Comparison of ENCODE assay signal across 8 mouse cellular contexts in the genomic region with DNA sequence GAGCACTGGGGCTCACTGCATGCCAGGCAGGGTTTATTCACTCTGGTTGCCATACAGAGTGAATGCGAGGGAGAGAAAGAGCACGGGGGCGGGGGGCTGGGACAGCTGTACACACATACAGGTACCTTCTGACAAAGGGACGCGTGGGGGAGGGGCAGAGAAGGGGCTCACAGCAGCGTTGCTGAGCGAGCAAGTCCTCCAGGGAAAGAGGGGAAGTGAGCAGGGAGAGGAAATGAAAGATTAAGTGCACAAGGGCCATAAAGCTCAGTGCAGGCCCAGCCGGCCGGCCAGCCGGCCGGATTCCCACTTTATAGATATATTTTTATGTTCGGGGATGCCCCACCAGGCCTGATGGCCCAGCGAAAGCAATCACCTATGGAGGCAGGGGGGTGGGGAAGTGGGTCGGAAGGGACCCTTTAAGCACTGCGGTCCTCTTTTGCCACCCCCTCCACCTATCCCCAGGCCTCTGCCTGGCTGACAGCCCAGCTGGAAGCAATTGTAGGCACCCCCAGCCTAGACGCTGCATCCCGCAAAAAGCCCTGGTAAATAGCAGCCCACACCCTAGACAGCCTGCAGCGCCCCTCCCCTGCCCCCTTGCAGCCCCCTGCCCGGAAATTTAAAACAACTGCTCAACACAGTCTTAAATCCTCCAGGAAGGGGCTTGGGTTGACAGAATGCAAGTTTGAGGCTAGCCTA. TPM values are rescaled to one million over a fixed set of nuclear protein-coding genes. Genes with fewer than 3 reads are reported as not detected.
DNase-seq lines count a peak whose midpoint lies in the region; ATAC-seq lines count a peak whose summit lies in the region.

No protein-coding gene starts in this region.

- 4% methylated on average over 19 of the region's 19 CpGs for WGBS in lung, embryonic 15.5 days
- WGBS in embryonic facial prominence, embryonic 15.5 days, result 11% methylated on average over 19 of the region's 19 CpGs
- WGBS in neural tube, embryonic 13.5 days, result 4% methylated on average over 19 of the region's 19 CpGs

- H3K36me3 ChIP-seq in lung, embryonic 15.5 days, result no peaks in the 10 kb centered on the region
- H3K36me3 ChIP-seq in embryonic facial prominence, embryonic 15.5 days, result no peaks in the 10 kb centered on the region
- H3K36me3 ChIP-seq in neural tube, embryonic 13.5 days, result no peaks in the 10 kb centered on the region

- H3K4me3 ChIP-seq in lung, embryonic 15.5 days, result no peak overlapping the region
- no peak overlapping the region for H3K4me3 ChIP-seq in embryonic facial prominence, embryonic 15.5 days (replicated peaks)
- no peak overlapping the region for H3K4me3 ChIP-seq in neural tube, embryonic 13.5 days

- no peak for DNase-seq in lung, postnatal 36 days
- peak; percentile 33 for DNase-seq in kidney, postnatal 14 days
- DNase-seq in spleen, postnatal 4 days (ENCODE audit: low spot score in 2 of 2), result no peak
- no peak for DNase-seq in cerebellum, postnatal 25 days
- no peak for DNase-seq in adrenal gland, postnatal 25 days

- H3K9ac ChIP-seq in lung, embryonic 15.5 days, result peak overlapping the region; percentile 25
- H3K9ac ChIP-seq in embryonic facial prominence, embryonic 15.5 days, result no peak overlapping the region
- H3K9ac ChIP-seq in neural tube, embryonic 13.5 days, result peak overlapping the region; percentile 57

- H3K27ac ChIP-seq in lung, embryonic 15.5 days, result peak overlapping the region; percentile 89
- peak overlapping the region; percentile 71 for H3K27ac ChIP-seq in embryonic facial prominence, embryonic 15.5 days (replicated peaks)
- peak overlapping the region; percentile 90 for H3K27ac ChIP-seq in neural tube, embryonic 13.5 days (replicated peaks)

- H3K4me1 ChIP-seq in lung, embryonic 15.5 days, result peaks cover 72% of the 10 kb centered on the region
- peaks cover 65% of the 10 kb centered on the region for H3K4me1 ChIP-seq in embryonic facial prominence, embryonic 15.5 days
- H3K4me1 ChIP-seq in neural tube, embryonic 13.5 days (replicated peaks), result peaks cover 60% of the 10 kb centered on the region

- peak overlapping the region; percentile 12 for H3K4me2 ChIP-seq in lung, embryonic 15.5 days
- no peak overlapping the region for H3K4me2 ChIP-seq in embryonic facial prominence, embryonic 15.5 days (replicated peaks)
- H3K4me2 ChIP-seq in neural tube, embryonic 13.5 days, result peak overlapping the region; percentile 18; the same call in 1 of the 2 replicates

- H3K9me3 ChIP-seq in lung, embryonic 15.5 days, result no peaks in the 10 kb centered on the region
- no peaks in the 10 kb centered on the region for H3K9me3 ChIP-seq in embryonic facial prominence, embryonic 15.5 days (replicated peaks)
- no peaks in the 10 kb centered on the region for H3K9me3 ChIP-seq in neural tube, embryonic 13.5 days

- 0 out of 2 replicates have a peak, but pooled peaks have one; percentile 13 for ATAC-seq in lung, embryonic 15.5 days (ENCODE audit: borderline replicate concordance, extremely low read depth, low FRiP score, low TSS enrichment)
- ATAC-seq in embryonic facial prominence, embryonic 15.5 days (ENCODE audit: insufficient number of reproducible peaks, low FRiP score, low TSS enrichment, low read depth), result no peak
- peak; percentile 54 for ATAC-seq in neural tube, embryonic 13.5 days (ENCODE audit: low read depth)

- H3K27me3 ChIP-seq in lung, embryonic 15.5 days, result no peaks in the 10 kb centered on the region
- H3K27me3 ChIP-seq in embryonic facial prominence, embryonic 15.5 days, result no peaks in the 10 kb centered on the region
- H3K27me3 ChIP-seq in neural tube, embryonic 13.5 days, result no peaks in the 10 kb centered on the region

RNA-seq across cellular contexts. Expression of a gene that starts 44.9 kb away (rescaled TPM):
- 90.3 and 90.4 TPM in 2 replicates for polyA plus RNA-seq in lung, embryonic 15.5 days (2015; fragmentation: Nextera tagmentation; extraction: Ambion mirVana)
- 136 and 137 TPM in 2 replicates for polyA plus RNA-seq in embryonic facial prominence, embryonic 15.5 days (2015; fragmentation: Nextera tagmentation; extraction: Ambion mirVana)
- 186 and 191 TPM in 2 replicates for polyA plus RNA-seq in neural tube, embryonic 13.5 days (2015; fragmentation: Nextera tagmentation; extraction: Ambion mirVana)
- total RNA-seq in adrenal gland, postnatal 25 days (2021), result 70.8 and 82.6 TPM in 2 replicates
